Mouse (Mus musculus) stomach, postnatal 0 days (tissue): ENCODE data around the gene Ssbp1.

ENCODE experiments used
- CTCF ChIP-seq: IDR thresholded peaks from 2 replicates; pipeline ENCODE4 v1.5.1; 2016; ENCODE audit warnings: antibody characterized with exemption, low read depth, mild to moderate bottlenecking, moderate library complexity
- EP300 ChIP-seq: optimal IDR thresholded peaks from 2 replicates; pipeline ENCODE3; 2016; ENCODE audit warnings: antibody characterized with exemption

DNA sequence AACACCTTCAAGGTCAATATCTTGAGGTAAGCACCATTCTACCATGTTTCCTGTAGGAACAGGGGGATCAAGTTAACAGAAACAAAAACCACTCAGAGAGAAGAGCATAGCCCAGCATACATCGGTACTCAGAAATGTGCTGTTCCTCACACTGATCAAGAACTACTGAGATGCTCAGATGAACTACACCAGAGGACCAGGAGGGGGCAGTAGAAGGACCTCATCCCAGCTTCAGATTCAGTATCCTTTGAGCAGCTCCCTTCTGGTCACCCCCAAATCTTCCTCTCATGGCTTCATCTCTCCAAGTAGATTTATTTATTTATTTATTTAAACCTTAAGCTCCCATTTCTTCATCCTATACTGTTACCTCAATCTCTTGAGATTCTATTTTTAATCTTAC is 47.4 kb upstream of the Ssbp1 start:
- TF ChIP-seq CTCF (peak; percentile 78), EP300 (no peak)
